Mouse (Mus musculus) heart, embryonic 16.5 days (tissue): ENCODE results near the gene Ppp6r1. TPM values are rescaled to one million over a fixed set of nuclear protein-coding genes. Genes with fewer than 3 reads are reported as not detected.

Experiments
- polyA plus RNA-seq: library from polyadenylated mRNA; unstranded; fragments of >200 nt; fragmentation: Nextera tagmentation; extraction: Ambion mirVana; gene quantifications from 2 replicates; pipeline ENCODE4 v1.2.1, GENCODE M21; 2015

The Ppp6r1 gene
- polyA plus RNA-seq, 1 experiment from 2014 or later, result 4.9 TPM

Other genes with a start within 250 kb of the Ppp6r1 start
- 31.9 and 32.2 TPM in 2 replicates for gene Rdh13, start 213.4 kb downstream of the Ppp6r1 start, polyA plus RNA-seq
- gene Eps8l1, start 198.3 kb downstream of the Ppp6r1 start, polyA plus RNA-seq, result 3.6 and 5.6 TPM in 2 replicates
- 28.6 and 39.8 TPM in 2 replicates for gene Ppp1r12c, start 157.3 kb downstream of the Ppp6r1 start, polyA plus RNA-seq
- 170 and 190 TPM in 2 replicates for gene Tnnt1, start 142.6 kb downstream of the Ppp6r1 start, polyA plus RNA-seq
- gene Tnni3, start 134.8 kb downstream of the Ppp6r1 start, polyA plus RNA-seq, result 3,783 and 3,984 TPM in 2 replicates
- gene Dnaaf3, start 126.6 kb downstream of the Ppp6r1 start, polyA plus RNA-seq, result 1.1 and 1.3 TPM in 2 replicates
- 1.9 and 3.4 TPM in 2 replicates for gene Syt5, start 111.5 kb downstream of the Ppp6r1 start, polyA plus RNA-seq
- gene Ptprh, start 55.0 kb downstream of the Ppp6r1 start, polyA plus RNA-seq, result 0.17 TPM in 1 of 2 replicates, not detected in the other
- 1.0 and 1.5 TPM in 2 replicates for gene Tmem86b, start 27.6 kb downstream of the Ppp6r1 start, polyA plus RNA-seq
- 76.6 and 82.0 TPM in 2 replicates for gene Hspbp1, start 26.0 kb upstream of the Ppp6r1 start, polyA plus RNA-seq
- gene Brsk1, start 31.6 kb upstream of the Ppp6r1 start, polyA plus RNA-seq, result 0.49 and 1.1 TPM in 2 replicates
- gene Tmem150b, start 66.2 kb upstream of the Ppp6r1 start, polyA plus RNA-seq, result 0.06 and 0.33 TPM in 2 replicates
- gene Kmt5c, start 81.1 kb upstream of the Ppp6r1 start, polyA plus RNA-seq, result 53.6 and 59.0 TPM in 2 replicates
- gene Cox6b2, start 94.1 kb upstream of the Ppp6r1 start, polyA plus RNA-seq, result 24.1 and 32.0 TPM in 2 replicates
- not detected in 2 replicates for gene Fam71e2, start 112.3 kb upstream of the Ppp6r1 start, polyA plus RNA-seq
- 0.11 and 0.20 TPM in 2 replicates for gene Il11, start 123.8 kb upstream of the Ppp6r1 start, polyA plus RNA-seq
- gene Tmem190, start 123.9 kb upstream of the Ppp6r1 start, polyA plus RNA-seq, result not detected in 2 replicates
- 5.8 and 6.7 TPM in 2 replicates for gene Tmem238, start 130.6 kb upstream of the Ppp6r1 start, polyA plus RNA-seq
- 191 and 205 TPM in 2 replicates for gene Rpl28, start 133.9 kb upstream of the Ppp6r1 start, polyA plus RNA-seq
- gene Ube2s, start 153.6 kb upstream of the Ppp6r1 start, polyA plus RNA-seq, result 338 and 342 TPM in 2 replicates
- gene Shisa7, start 185.7 kb upstream of the Ppp6r1 start, polyA plus RNA-seq, result 0.05 and 0.07 TPM in 2 replicates
- 5.6 and 6.3 TPM in 2 replicates for gene Isoc2b, start 211.2 kb upstream of the Ppp6r1 start, polyA plus RNA-seq
- gene Isoc2a, start 218.1 kb upstream of the Ppp6r1 start, polyA plus RNA-seq, result 2.0 and 2.1 TPM in 2 replicates
- 0.11 TPM in 1 of 2 replicates, not detected in the other for gene Gm36210, start 247.5 kb upstream of the Ppp6r1 start, polyA plus RNA-seq